Mouse (Mus musculus): Measurements from ENCODE around the gene Rapgef4. TPM values are rescaled to one million over a fixed set of nuclear protein-coding genes. Genes with fewer than 3 reads are reported as not detected.

The Rapgef4 gene
- 13.2 and 13.6 TPM in 2 replicates for polyA plus RNA-seq (2012; rRNA removed)

DNA sequence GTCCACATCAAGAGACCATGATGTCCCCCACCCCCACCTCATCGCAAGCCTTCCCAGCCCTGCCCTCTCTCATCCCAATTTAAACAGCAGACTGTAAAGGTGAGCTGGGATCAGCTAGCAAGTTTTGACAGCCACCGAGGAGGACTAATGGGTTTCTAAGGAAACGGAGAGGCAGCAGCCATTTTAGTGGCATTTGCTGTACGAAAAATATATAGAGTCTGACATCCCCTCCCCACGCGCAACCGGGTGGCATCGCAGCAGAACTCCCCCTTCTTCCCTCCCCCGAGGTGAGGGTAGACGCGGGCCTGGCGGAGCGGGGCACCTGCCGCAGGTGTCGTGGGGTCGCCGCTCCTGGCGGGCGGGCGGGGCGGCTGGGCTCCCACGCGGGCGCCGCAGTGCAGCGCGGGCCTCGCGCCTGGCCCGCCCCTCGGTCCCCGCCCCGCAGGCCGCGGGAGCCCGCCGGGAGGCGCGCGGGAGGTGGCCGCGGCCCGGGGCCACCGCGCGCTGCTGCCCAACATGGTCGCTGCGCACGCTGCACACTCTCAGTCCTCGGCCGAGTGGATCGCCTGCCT is at the start of gene Rapgef4:
Gene Rapgef4 (plus strand): TSS at position 470 of the 572 bp plus-strand sequence.

GRCm38 (mm10) chr2:72285256-72285887 is 304.3 kb downstream of the Rapgef4 start, which contains the start of gene Map3k20:
Map3k20 (plus strand) TSS chr2:72285637.

Other genes starting within 250 kb of the Rapgef4 start
- gene Itga6, start 235.6 kb upstream of the Rapgef4 start, polyA plus RNA-seq (2012; rRNA removed): 36.3 and 37.8 TPM in 2 replicates
- 15.7 and 18.6 TPM in 2 replicates for gene Pdk1, start 108.0 kb upstream of the Rapgef4 start, polyA plus RNA-seq (2012; rRNA removed)

Data from central nervous system, embryonic 14 days (tissue).